Mouse (Mus musculus) gastrocnemius, postnatal 10 days (tissue): ENCODE results near the gene Ackr1. TPM values are rescaled to one million over a fixed set of nuclear protein-coding genes. Genes with fewer than 3 reads are reported as not detected.
"Not testable (repeated sequence)": the region's sequence is repeated elsewhere in the genome, so short reads cannot be mapped to it uniquely, and the experiment has no call there.

Source experiments
- DNase-seq: peaks from one replicate; pipeline ENCODE4 v3.0.0; 2021; ENCODE audit warnings: mixed read lengths
- total RNA-seq, 2 experiments: library from RNA; stranded (reverse); gene quantifications; 2 replicates each; pipeline ENCODE4 v1.2.3; 2021

Ackr1 gene
- total RNA-seq, 2 experiments from 2014 or later: 8.4 to 11.3 TPM

GRCm38 (mm10) chr1:173349192-173349591 is 15.6 kb upstream of the Ackr1 start:
- DNase-seq: no peak

DNA sequence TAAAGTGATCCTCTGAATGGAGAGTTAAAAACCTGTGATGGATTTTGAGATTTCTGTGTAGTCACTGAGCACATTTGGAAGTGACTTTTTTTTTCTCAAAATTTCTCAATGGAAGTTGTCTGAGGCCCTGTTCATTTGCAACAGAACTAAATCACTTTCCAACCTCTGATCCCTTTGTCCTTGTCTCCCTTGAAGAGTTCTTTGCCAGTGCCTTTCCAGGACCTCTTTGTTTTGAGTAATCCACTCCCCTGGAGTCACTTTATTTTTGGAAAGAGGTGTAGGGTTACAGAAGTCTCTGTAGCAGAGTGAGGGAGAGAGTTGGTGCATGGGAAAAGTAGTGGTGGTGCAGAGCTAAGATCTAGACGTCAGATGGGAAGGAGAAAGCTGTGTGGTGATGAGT is 15.0 kb upstream of the Ackr1 start:
- DNase-seq: no peak

DNA sequence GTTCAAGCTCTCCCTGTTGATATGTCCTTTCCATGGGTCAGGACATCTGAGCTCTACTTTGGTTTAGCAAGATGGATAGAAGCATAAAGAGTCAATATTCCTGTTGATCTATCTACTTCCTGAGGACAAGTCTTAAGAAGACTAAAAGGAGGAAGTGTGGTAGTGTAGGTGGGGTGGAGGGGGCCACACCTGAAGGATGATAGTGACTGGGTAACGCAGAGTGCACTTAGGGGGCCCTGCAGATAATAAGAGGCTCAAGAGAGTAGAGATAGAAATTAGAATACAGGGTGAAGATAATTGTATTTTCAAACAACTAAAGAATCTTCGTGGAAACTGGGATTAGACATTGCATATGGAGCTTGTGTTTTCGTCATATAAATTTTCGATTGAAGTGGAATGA is 11.6 kb upstream of the Ackr1 start:
- no peak for DNase-seq

DNA sequence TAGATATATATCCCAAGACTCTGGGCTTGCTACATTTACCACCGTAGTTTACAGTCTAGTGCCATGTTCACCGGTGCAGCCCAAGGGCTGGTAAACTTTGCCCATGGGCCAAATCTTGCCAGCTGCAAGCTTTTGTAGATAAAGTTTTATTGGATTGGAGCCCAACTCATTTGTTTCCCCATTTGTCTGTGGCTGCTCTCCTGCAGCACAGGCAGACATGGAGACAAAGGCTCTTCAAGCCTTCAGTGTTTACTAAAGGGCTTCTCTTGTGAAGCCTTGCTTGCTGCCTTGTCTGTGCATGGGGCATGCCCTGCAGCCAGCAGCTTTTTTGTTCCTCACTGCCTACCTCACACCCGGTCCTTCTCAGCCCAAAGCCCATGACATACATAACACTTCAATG is 10.4 kb upstream of the Ackr1 start:
- DNase-seq: no peak

- DNase-seq: no peak
Observed at GRCm38 (mm10) chr1:173342425-173342824, 8.9 kb upstream of the Ackr1 start.

DNA sequence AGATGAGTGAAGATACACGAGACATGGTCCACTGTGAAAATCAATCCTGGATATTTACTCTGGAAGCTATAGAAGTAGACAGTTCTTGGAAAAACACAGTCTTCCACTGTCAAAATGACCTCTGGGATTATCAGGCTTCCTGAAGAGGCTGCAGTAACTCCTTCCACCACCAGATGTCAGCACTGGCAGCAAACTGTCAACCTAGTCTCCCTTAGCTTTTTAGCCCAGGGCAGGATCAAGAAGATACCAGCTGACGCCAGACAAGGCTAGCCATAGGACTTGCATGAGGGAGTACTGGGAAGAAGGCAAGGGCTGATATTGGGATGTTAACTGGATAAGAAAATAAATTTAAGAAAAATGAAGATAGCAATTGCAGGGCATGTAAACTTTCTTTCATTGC is 6.0 kb upstream of the Ackr1 start:
- DNase-seq: peak; percentile 49

GRCm38 (mm10) chr1:173337008-173337407 is 3.5 kb upstream of the Ackr1 start:
- no peak for DNase-seq

DNA sequence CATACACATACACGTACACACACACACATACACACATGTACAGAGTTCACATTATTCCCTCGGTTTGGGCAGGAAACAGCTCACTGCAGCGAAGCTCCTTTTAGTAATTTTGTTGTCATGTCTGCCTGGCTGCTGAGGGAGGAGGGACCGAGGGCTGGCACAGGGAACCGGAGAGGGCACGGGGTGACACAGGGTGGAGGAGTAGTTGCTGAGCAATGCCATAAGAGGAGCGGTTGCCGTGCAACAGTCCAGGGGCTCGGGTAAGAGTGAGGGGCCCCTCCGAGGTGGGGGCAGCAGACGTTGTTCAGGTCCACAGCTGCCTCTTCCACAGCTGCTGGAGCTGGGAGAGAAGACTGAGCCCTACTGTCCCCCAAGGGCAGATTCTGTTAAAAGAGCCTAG is 2.4 kb upstream of the Ackr1 start:
- DNase-seq: no peak

DNA sequence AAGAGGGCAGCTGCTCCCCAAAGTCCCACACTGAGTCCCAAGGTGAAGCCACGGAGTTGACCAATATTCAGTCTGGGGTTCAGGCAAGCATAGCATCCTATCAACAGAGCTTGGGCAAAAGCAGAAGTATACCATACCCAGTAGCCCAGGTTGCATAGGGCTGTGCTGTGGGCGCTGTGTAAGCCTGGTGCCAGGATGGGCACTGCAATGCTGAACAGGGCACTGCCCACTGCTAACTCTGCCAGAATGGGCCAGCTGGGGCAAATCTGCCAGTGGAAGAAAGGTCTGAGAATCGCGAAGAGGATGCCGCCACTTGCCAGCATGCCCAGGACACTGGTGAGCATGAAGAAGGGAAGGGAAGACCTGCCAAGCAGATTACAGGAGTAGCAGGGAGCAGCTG is 1.1 kb downstream of the Ackr1 start:
- no peak for DNase-seq

DNA sequence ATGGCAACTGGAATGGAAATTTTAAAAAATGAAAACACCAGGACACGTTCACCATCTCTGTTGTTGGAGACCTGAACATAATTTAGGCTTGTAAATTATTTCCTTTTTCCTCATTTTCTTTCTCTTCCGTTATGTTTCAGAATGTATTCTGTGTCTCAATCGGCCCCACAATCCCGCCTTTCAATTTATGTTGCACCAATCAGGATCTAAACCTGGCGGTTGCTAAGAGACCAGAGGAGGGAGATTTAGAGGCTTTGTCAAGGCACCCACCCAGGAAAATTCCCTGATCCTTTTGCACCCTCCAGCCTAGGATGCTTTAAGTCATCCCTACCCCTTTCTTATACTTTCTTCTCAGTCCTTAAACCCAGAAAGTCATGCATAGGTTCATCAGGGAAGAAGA is 3.8 kb downstream of the Ackr1 start:
- DNase-seq: no peak

DNA sequence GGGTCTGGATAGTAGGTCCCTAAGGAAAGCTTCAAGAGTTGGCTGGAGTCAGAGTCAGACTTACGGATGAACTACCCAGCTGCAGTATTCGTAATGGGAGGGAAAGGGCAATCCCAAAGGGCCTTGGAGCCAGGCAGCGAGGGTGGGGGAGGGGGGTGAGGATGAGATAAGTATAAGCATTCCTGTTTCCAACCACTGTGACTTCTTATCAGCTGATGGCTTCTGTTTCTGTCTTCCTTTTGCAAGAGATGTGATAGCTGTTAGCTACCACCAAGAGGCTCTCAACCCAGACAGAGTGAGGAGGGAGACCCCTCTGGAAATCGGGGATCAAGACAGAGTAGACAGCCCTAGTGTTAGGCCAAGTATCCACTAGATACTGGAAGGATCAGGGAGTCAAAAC is 4.4 kb downstream of the Ackr1 start:
- DNase-seq: no peak

DNA sequence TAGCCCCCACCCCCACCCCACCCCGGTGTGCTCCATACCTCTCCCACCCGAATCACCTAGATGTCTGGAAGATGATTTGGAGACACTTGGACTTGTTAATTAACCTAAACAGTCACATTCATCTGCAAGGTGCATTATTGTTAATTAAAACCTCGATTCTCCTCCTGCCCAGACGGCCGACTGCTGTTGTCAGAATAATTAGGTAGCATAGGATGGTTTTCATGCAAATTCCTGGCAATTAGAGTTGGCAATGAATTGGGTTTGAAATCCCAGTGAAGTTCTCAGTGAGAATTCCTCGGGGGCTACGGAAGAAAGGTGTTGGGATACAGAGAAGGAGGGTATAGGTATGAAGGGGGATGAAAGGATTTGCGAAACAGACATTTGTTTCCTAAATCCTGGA is 5.1 kb downstream of the Ackr1 start:
- DNase-seq: no peak

DNA sequence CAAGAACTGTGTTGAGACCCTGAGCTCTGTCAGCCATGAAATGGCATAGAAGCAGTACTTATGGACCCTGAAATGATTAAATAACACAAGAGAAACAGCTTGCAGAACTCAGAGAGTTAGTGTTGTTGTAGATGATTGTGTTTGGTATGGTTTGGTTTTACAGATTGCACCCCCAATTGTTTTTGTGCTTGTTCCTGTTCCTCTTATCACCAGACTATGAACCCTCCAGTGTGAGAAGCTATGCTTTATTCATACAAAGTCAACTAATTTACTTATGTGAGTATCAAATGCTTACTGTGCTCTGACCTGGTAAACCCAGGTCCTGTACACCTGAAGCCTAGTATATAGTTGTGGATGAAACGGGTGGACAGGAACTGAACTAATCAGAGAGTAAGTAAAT is 7.0 kb downstream of the Ackr1 start:
- no peak for DNase-seq

DNA sequence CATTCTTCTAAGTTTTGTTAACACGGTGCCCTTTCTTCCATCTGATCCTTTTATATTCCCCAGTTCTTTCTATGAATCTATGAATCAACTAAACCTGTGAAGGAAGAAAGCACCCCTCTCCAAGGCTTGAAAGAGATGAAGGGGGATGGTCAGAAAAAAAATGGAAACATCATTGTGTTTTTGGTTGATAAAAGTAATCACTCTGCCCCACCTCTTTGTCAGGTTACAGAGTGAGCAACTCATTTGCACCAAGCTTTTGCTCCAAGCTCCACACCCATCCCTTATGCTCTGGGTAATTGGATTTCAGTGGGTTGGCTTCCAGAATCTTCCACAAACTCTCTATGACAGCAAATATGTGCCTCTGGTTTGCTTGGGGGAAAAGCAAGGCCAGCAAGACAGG is 8.2 kb downstream of the Ackr1 start:
- no peak for DNase-seq

DNA sequence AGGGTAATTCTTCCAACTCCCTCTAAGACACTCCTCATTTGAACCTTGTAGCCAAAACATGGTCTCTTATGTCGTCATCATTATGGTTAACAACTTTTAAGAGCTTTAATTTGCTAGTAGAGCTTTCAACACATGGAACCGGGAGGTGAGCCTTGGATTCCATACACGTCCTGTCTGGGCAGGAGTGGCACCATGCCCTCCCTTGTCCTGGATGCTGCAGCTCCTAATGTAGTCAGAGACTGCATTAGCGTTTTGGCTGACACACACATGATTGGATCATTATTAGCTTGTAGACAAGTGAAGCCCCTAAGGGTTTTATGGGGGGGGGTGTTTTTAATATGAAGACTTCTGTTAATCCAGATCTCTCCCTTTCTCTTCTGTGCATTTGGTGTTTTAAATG is 8.6 kb downstream of the Ackr1 start:
- DNase-seq: no peak

DNA sequence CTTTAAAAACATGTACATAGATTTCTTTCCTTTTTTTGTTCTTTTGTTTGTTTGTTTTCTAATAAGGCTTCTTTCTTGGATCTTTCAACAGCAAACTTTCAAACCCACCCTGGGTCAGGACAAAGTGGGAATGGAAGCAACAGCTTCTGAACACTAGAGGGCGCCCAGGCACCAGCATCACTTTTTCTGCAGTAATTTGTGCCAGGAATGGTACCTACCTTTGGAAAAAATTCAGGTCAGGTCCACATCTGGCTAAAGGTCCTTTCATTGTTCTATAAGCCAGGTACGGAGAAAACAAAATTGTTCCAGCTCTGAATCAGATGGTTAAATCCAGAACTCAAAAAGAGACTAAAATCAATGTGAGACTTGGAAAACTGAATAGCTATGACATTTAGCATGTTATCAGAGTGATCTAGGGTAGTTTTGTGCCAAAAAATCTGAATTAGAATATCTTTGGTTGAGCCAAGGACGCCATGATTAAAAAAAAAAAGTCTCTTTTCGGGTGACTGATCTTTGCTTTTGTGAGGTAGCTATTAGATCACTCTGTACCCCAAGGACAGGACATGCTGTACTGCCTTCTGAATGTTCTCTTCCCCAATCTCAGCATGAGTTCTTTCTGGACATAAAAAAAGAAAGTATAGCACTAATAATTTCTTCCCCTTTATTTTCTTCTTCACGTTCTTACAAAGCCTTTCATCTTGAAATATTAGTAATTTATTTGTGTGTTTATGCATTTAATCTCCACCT is 9.5 kb downstream of the Ackr1 start:
- peak; percentile 22 for DNase-seq

- no peak for DNase-seq
Observed at GRCm38 (mm10) chr1:173322249-173322627, 11.3 kb downstream of the Ackr1 start.

GRCm38 (mm10) chr1:173321593-173322248 is 11.8 kb downstream of the Ackr1 start:
- no peak for DNase-seq

DNA sequence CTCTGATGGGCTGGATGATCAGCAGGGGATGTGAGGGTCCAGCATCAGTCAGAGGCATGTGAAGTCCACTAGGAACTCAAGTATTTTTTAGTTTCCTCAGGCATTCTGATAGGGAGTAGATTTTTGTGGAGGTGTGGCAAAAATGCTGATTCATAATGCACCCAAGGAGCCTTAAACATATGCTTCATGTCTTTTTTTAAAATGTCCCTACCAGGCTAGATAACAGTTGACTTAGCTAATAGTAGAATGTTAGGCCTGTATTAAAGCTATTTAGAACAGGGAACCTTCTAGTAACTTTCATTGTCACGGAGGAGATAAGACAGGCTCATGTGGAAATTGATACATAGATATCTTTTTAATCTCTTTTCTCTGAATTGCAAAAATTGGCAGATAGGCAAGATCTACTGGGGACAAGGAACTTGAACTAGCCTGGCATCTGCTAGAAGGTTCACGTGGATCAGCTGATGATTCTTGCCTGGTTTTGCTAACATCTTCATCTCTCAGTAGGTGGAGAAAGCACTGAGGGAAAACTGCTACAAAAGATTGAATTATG is 15.5 kb downstream of the Ackr1 start:
- no peak for DNase-seq

- DNase-seq: no peak
Observed at GRCm38 (mm10) chr1:173315725-173316124, 17.8 kb downstream of the Ackr1 start.

DNA sequence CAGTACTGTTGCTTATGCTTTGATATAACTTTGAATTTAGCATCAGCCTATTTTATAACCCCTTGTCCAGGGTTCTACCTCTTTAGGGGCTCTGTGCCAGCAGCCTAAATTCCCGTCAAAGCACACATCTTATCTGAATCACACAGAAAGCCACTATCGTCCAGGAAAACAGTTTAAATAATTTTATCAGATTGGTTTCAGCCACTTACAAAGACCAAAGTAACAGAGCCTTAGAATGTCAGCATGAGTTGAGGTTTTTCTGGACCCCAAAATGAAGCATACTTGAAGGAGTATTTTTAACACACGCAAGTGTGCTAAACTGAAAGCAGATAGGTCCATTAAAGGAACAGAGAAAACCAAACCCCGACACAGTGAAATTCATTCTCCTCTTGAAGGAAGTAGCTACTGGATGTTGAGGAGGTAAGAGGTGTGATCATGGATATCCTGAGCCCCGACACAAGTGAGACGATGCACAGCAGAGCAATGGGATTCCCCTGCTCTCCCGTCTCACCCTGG is 20.0 kb downstream of the Ackr1 start:
- not testable (repeated sequence) for DNase-seq

DNA sequence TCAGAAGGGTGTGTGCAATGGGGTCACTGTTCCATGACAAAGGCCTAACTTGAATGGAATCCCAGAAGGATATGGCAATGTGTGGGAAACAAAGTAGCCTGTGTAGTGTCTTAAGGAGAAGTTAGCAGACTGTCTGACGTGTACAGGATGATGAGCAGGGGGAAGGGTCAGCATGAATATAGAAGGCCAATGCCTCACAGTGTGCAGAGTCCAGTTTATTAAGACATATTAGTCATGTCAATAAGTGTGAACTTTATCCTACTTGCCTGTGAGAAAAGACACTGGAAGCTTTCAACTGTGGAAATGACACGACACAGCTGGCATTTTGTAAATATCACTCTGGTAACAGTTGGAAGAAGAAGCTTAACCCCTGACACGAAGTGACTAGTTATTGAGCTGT is 30.8 kb downstream of the Ackr1 start:
- DNase-seq: not testable (repeated sequence)
